Comparison of ENCODE assay signal across 26 mouse cellular contexts in genomic region chr13:75786264-75786663, GRCm38 (mm10).
"Had no signal": no experiment of that assay in that cellular context is flagged by ENCODE, and none has a peak within 500 bp of the region (broad histone marks: within the 10 kb centered on the region; RNA-seq: fewer than 3 reads in every experiment).

No protein-coding gene starts in this region.

- H3K9me3 ChIP-seq: embryonic facial prominence, embryonic 10.5 days; embryonic facial prominence, embryonic 12.5 days; embryonic facial prominence, embryonic 13.5 days; embryonic facial prominence, embryonic 15.5 days; forebrain, embryonic 10.5 days; forebrain, embryonic 12.5 days; forebrain, embryonic 13.5 days; forebrain, embryonic 15.5 days had no signal

- H3K4me2 ChIP-seq: embryonic facial prominence, embryonic 12.5 days; embryonic facial prominence, embryonic 13.5 days; embryonic facial prominence, embryonic 15.5 days; forebrain, embryonic 12.5 days; forebrain, embryonic 13.5 days; forebrain, embryonic 15.5 days; heart, embryonic 11.5 days had no signal

- H3K9ac ChIP-seq: embryonic facial prominence, embryonic 12.5 days; embryonic facial prominence, embryonic 13.5 days; embryonic facial prominence, embryonic 15.5 days; forebrain, embryonic 12.5 days; forebrain, embryonic 13.5 days; forebrain, embryonic 15.5 days; forebrain, postnatal 0 days had no signal

- H3K36me3 ChIP-seq: embryonic facial prominence, embryonic 10.5 days; embryonic facial prominence, embryonic 12.5 days; embryonic facial prominence, embryonic 13.5 days; embryonic facial prominence, embryonic 15.5 days; forebrain, embryonic 10.5 days; forebrain, embryonic 12.5 days; forebrain, embryonic 15.5 days had no signal

- DNase-seq: cerebellum, adult 18-20 months; cerebellum, adult 2 months; cerebellum, adult 8-10 months; cerebellum, adult 9-10 months; cerebellum, adult 9-11 months; cerebellum, postnatal 10 days; cerebellum, postnatal 14 days; cerebellum, postnatal 25 days; cerebellum, postnatal 36 days; embryo, embryonic 11 days; forebrain, postnatal 0 days; gastrocnemius, postnatal 10 days; heart, adult 11 months; heart, adult 18-20 months had no signal

- ATAC-seq: forebrain, embryonic 13.5 days; forebrain, embryonic 14.5 days; forebrain, embryonic 15.5 days; forebrain, embryonic 16.5 days; forebrain, postnatal 0 days had no signal

- H3K27me3 ChIP-seq: embryonic facial prominence, embryonic 12.5 days; embryonic facial prominence, embryonic 13.5 days; embryonic facial prominence, embryonic 15.5 days; forebrain, embryonic 12.5 days; forebrain, embryonic 13.5 days; forebrain, embryonic 15.5 days had no signal

- H3K27ac ChIP-seq: embryonic facial prominence, embryonic 10.5 days; embryonic facial prominence, embryonic 12.5 days; embryonic facial prominence, embryonic 13.5 days; embryonic facial prominence, embryonic 15.5 days; forebrain, embryonic 10.5 days; forebrain, embryonic 12.5 days; forebrain, embryonic 13.5 days; forebrain, embryonic 15.5 days had no signal

- H3K4me3 ChIP-seq: embryonic facial prominence, embryonic 10.5 days; embryonic facial prominence, embryonic 12.5 days; embryonic facial prominence, embryonic 13.5 days; embryonic facial prominence, embryonic 15.5 days; erythroblast, embryonic 14.5 days; forebrain, embryonic 10.5 days; forebrain, embryonic 12.5 days; forebrain, embryonic 13.5 days; forebrain, embryonic 15.5 days had no signal

- H3K4me1 ChIP-seq: embryonic facial prominence, embryonic 12.5 days; embryonic facial prominence, embryonic 13.5 days; embryonic facial prominence, embryonic 15.5 days; forebrain, embryonic 10.5 days; forebrain, embryonic 12.5 days; forebrain, embryonic 13.5 days; forebrain, embryonic 15.5 days had no signal
